Mouse (Mus musculus) left cerebral cortex, postnatal 36 days (tissue): ENCODE data around the gene Gm13762. TPM values are rescaled to one million over a fixed set of nuclear protein-coding genes. Genes with fewer than 3 reads are reported as not detected.
"Not testable (repeated sequence)": the region's sequence is repeated elsewhere in the genome, so short reads cannot be mapped to it uniquely, and the experiment has no call there.

Experiments
- DNase-seq, 2 experiments: peaks; one replicate each; pipeline ENCODE4 v3.0.0; 2021 to 2022; ENCODE audit warnings: low spot score in 2 of 2, mixed read lengths in 1 of 2
- intact Hi-C: fragments of 180-260 bp; cut with DNase I; formaldehyde crosslinking; loops from one replicate; pipeline ENCODE4 v1.15.1; 2025
- total RNA-seq, 2 experiments: library from RNA; stranded (reverse); gene quantifications; 2 replicates each; pipeline ENCODE4 v1.2.3; 2021

The Gm13762 gene
- total RNA-seq, result not detected

- intact Hi-C loops, result no loop called here
- no peak for DNase-seq
Observed at GRCm38 (mm10) chr2:88980181-88980580, at the start of gene Gm13762. Gene Gm13762 (minus strand): TSS chr2:88980281.

- DNase-seq, intact Hi-C loops: not testable (repeated sequence)
Observed at GRCm38 (mm10) chr2:89021436-89021835, 41.4 kb upstream of the Gm13762 start.

GRCm38 (mm10) chr2:89018240-89018639, 38.2 kb upstream of the Gm13762 start, which contains the start of gene Olfr1216:
Gene Olfr1216 (minus strand): TSS chr2:89018340.
- DNase-seq, result no peak
- intact Hi-C loops, result no loop called here

GRCm38 (mm10) chr2:89006873-89007272, 26.8 kb upstream of the Gm13762 start, which contains the start of gene Olfr1215:
Gene Olfr1215 (minus strand): TSS chr2:89006973.
- intact Hi-C loops, result no loop called here
- DNase-seq, result no peak

- DNase-seq, result no peak
- intact Hi-C loops, result no loop called here
Observed at GRCm38 (mm10) chr2:88992553-88992952, 12.5 kb upstream of the Gm13762 start, which contains the start of gene Olfr1214. Gene Olfr1214 (minus strand): TSS chr2:88992653.

GRCm38 (mm10) chr2:88953669-88954068, 26.4 kb downstream of the Gm13762 start, which contains the start of gene Olfr1212:
Gene Olfr1212 (plus strand): TSS chr2:88953969.
- no peak for DNase-seq
- intact Hi-C loops, result no loop called here

GRCm38 (mm10) chr2:88938011-88938410, 42.1 kb downstream of the Gm13762 start, which contains the start of gene Olfr1211:
Gene Olfr1211 (minus strand): TSS chr2:88938111.
- intact Hi-C loops, result no loop called here
- no peak for DNase-seq

Other genes with a start within 250 kb of the Gm13762 start
- not detected for gene Olfr1197, start 247.9 kb downstream of the Gm13762 start, total RNA-seq
- not detected for gene Olfr1198, start 228.9 kb downstream of the Gm13762 start, total RNA-seq
- gene Olfr1199, start 219.8 kb downstream of the Gm13762 start, total RNA-seq, result not detected
- not detected for gene Olfr1200, start 209.8 kb downstream of the Gm13762 start, total RNA-seq
- gene Olfr1201, start 187.2 kb downstream of the Gm13762 start, total RNA-seq, result not detected
- not detected for gene Olfr1202, start 165.8 kb downstream of the Gm13762 start, total RNA-seq
- not detected for gene Olfr1205, start 150.5 kb downstream of the Gm13762 start, total RNA-seq
- gene Olfr1204, start 131.0 kb downstream of the Gm13762 start, total RNA-seq, result not detected
- gene Olfr1206, start 117.0 kb downstream of the Gm13762 start, total RNA-seq, result not detected
- gene Olfr1208, start 78.0 kb downstream of the Gm13762 start, total RNA-seq, result not detected
- gene Olfr1209, start 65.1 kb downstream of the Gm13762 start, total RNA-seq, result not detected
- not detected for gene Olfr1211, start 42.2 kb downstream of the Gm13762 start, total RNA-seq
- gene Olfr1212, start 26.3 kb downstream of the Gm13762 start, total RNA-seq, result not detected
- not detected for gene Olfr1214, start 12.4 kb upstream of the Gm13762 start, total RNA-seq
- gene Olfr1215, start 26.7 kb upstream of the Gm13762 start, total RNA-seq, result not detected
- gene Olfr1216, start 38.1 kb upstream of the Gm13762 start, total RNA-seq, result not detected
- not detected for gene Olfr1217, start 51.8 kb upstream of the Gm13762 start, total RNA-seq
- gene Olfr1218, start 80.9 kb upstream of the Gm13762 start, total RNA-seq, result not detected
- not detected for gene Olfr1219, start 103.2 kb upstream of the Gm13762 start, total RNA-seq
- gene Olfr1220, start 126.6 kb upstream of the Gm13762 start, total RNA-seq, result not detected
- not detected for gene Olfr1221, start 137.0 kb upstream of the Gm13762 start, total RNA-seq
- not detected for gene Olfr1222, start 152.8 kb upstream of the Gm13762 start, total RNA-seq
- not detected for gene Olfr1223, start 171.3 kb upstream of the Gm13762 start, total RNA-seq
- not detected for gene Olfr1224-ps1, start 183.8 kb upstream of the Gm13762 start, total RNA-seq
- not detected for gene Olfr1225, start 194.4 kb upstream of the Gm13762 start, total RNA-seq
- not detected for gene Olfr1226, start 219.8 kb upstream of the Gm13762 start, total RNA-seq